Mouse (Mus musculus): ENCODE results near the gene Ap3b1.

GRCm38 (mm10) chr13:94518176-94518575 lies 159.4 kb downstream of the Ap3b1 start:
- TF ChIP-seq CTCF (IDR thresholded peaks at IDR 0.05; ENCODE audit: extremely low read depth, insufficient read depth, low read length) (no peak), POLR2A (IDR thresholded peaks at IDR 0.05; ENCODE audit: extremely low read depth, insufficient read depth, low read length) (no peak)
